Mouse (Mus musculus) layer of hippocampus, adult 18-20 months (tissue): ENCODE results near the gene Ebf1. TPM values are rescaled to one million over a fixed set of nuclear protein-coding genes. Genes with fewer than 3 reads are reported as not detected.

Experiments
- DNase-seq, 2 experiments: peaks; one replicate each; pipeline ENCODE4 v3.0.0; 2022; ENCODE audit warnings: low spot score in 2 of 2
- total RNA-seq, 2 experiments: library from RNA; stranded (reverse); gene quantifications; 2 replicates each; pipeline ENCODE4 v1.2.3; 2021

The Ebf1 gene
- total RNA-seq, 2 experiments from 2014 or later, result 2.7 TPM

- DNase-seq, result no peak
Measured at GRCm38 (mm10) chr11:44832227-44832939, 215.3 kb downstream of the Ebf1 start.

GRCm38 (mm10) chr11:44832940-44833254 is 215.8 kb downstream of the Ebf1 start:
- DNase-seq, result no peak

GRCm38 (mm10) chr11:44833351-44833996 is 216.4 kb downstream of the Ebf1 start:
- no peak for DNase-seq

GRCm38 (mm10) chr11:44835166-44835565 is 218.0 kb downstream of the Ebf1 start:
- no peak for DNase-seq

- no peak for DNase-seq
Measured at GRCm38 (mm10) chr11:44837592-44837991, 220.5 kb downstream of the Ebf1 start.

GRCm38 (mm10) chr11:44841127-44842056 is 224.3 kb downstream of the Ebf1 start:
- peak in 1 of 2 experiments; percentile 6 for DNase-seq

GRCm38 (mm10) chr11:44851874-44852273 is 234.8 kb downstream of the Ebf1 start:
- no peak for DNase-seq

GRCm38 (mm10) chr11:44852921-44853320 is 235.8 kb downstream of the Ebf1 start:
- DNase-seq, result no peak

GRCm38 (mm10) chr11:44854496-44854895 is 237.4 kb downstream of the Ebf1 start:
- DNase-seq, result no peak

- DNase-seq, result no peak
Measured at GRCm38 (mm10) chr11:44861108-44861507, 244.0 kb downstream of the Ebf1 start.

- DNase-seq, result no peak
Measured at GRCm38 (mm10) chr11:44863910-44864309, 246.8 kb downstream of the Ebf1 start.

- DNase-seq, result no peak
Measured at GRCm38 (mm10) chr11:44866476-44867149, 249.5 kb downstream of the Ebf1 start.

GRCm38 (mm10) chr11:44867433-44867832 is 250.3 kb downstream of the Ebf1 start:
- no peak for DNase-seq

- no peak for DNase-seq
Measured at GRCm38 (mm10) chr11:44873876-44874275, 256.8 kb downstream of the Ebf1 start.

- no peak for DNase-seq
Measured at GRCm38 (mm10) chr11:44875171-44875570, 258.1 kb downstream of the Ebf1 start.

GRCm38 (mm10) chr11:44881056-44881683 is 264.1 kb downstream of the Ebf1 start:
- DNase-seq, result no peak

- no peak for DNase-seq
Measured at GRCm38 (mm10) chr11:44882476-44882970, 265.4 kb downstream of the Ebf1 start.

- DNase-seq, result no peak
Measured at GRCm38 (mm10) chr11:44884337-44884736, 267.2 kb downstream of the Ebf1 start.

GRCm38 (mm10) chr11:44886897-44887296 is 269.8 kb downstream of the Ebf1 start:
- DNase-seq, result no peak

GRCm38 (mm10) chr11:44887691-44888090 is 270.6 kb downstream of the Ebf1 start:
- DNase-seq, result no peak

- no peak for DNase-seq
Measured at GRCm38 (mm10) chr11:44888390-44888789, 271.3 kb downstream of the Ebf1 start.
